Mouse (Mus musculus) liver, embryonic 14.5 days (tissue): ENCODE results near the gene Usp19. TPM values are rescaled to one million over a fixed set of nuclear protein-coding genes. Genes with fewer than 3 reads are reported as not detected.

Experiments
- ATAC-seq: fragments of 200-750 bp; cut with Nextera tagmentation; 2 replicates; pipeline ENCODE4 v1.8.0; 2017; ENCODE audit warnings: moderate number of reproducible peaks, mild to moderate bottlenecking, moderate library complexity; ENCODE audit not compliant: insufficient read depth
- DNase-seq, 3 experiments: peaks; one replicate each; pipeline ENCODE4 v3.0.0-alpha.2; 2012 to 2013; ENCODE audit warnings: low read depth in 3 of 3, low spot score in 3 of 3
- H3K27ac ChIP-seq: fragments of 300-500 bp; sonication (generic); 2 replicates; pipeline ENCODE4 v1.5.1; 2014; ENCODE audit warnings: moderate library complexity, mild to moderate bottlenecking, control low read depth, inconsistent platforms
- H3K27me3 ChIP-seq: fragments of 300-500 bp; sonication (generic); 2 replicates; pipeline ENCODE4 v1.6.1; 2014; ENCODE audit warnings: mild to moderate bottlenecking, low read length, moderate library complexity; ENCODE audit not compliant: control insufficient read depth, insufficient read depth
- H3K36me3 ChIP-seq: fragments of 300-500 bp; sonication (generic); replicated peaks from 2 replicates; pipeline ENCODE4 v1.6.1; 2014; ENCODE audit warnings: low read depth; ENCODE audit not compliant: control insufficient read depth, insufficient read depth
- H3K4me1 ChIP-seq, 2 experiments: fragments of 200-500 bp in 1 of 2; fragments of 300-500 bp in 1 of 2; sonication (generic) in 1 of 2; replicated peaks; 2 replicates each; pipeline ENCODE4 v1.6.1; 2012 to 2014; ENCODE audit warnings: antibody characterized with exemption in 1 of 2, inconsistent platforms in 1 of 2, low read length in 1 of 2; ENCODE audit not compliant: control insufficient read depth in 2 of 2, insufficient read depth in 2 of 2
- H3K4me2 ChIP-seq: fragments of 300-500 bp; sonication (generic); 2 replicates; pipeline ENCODE4 v1.6.1; 2014; ENCODE audit warnings: low read depth, mild to moderate bottlenecking, control low read depth, moderate library complexity
- H3K4me3 ChIP-seq, 2 experiments: fragments of 200-500 bp in 1 of 2; fragments of 300-500 bp in 1 of 2; sonication (generic) in 1 of 2; 2 replicates each; pipeline ENCODE4 v1.5.1; 2012 to 2014; ENCODE audit warnings: low read depth in 2 of 2, low read length in 2 of 2, mild to moderate bottlenecking in 2 of 2, control low read depth in 1 of 2, inconsistent platforms in 1 of 2, moderate library complexity in 1 of 2; ENCODE audit not compliant: insufficient read depth in 1 of 2
- H3K9ac ChIP-seq: fragments of 300-500 bp; sonication (generic); replicated peaks from 2 replicates; pipeline ENCODE4 v1.6.1; 2014; ENCODE audit warnings: mild to moderate bottlenecking, control low read depth, moderate library complexity
- H3K9me3 ChIP-seq: fragments of 300-500 bp; sonication (generic); 2 replicates; pipeline ENCODE4 v1.6.1; 2016; ENCODE audit warnings: low read length, mixed read lengths; ENCODE audit not compliant: control insufficient read depth
- CTCF ChIP-seq: IDR thresholded peaks from 2 replicates; pipeline ENCODE4 v1.5.1; 2016; ENCODE audit warnings: antibody characterized with exemption, low read depth, control low read depth
- EP300 ChIP-seq: IDR thresholded peaks from 2 replicates; pipeline ENCODE4 v1.6.1; 2016; ENCODE audit warnings: antibody characterized with exemption, low read depth
- WGBS: fragments of 180-500 bp; shearing (Covaris S2); extraction: QIAGEN DNeasy Blood & Tissue Kit; methylation state at CpG from one replicate; pipeline ENCODE4 v1.1.7; 2014; ENCODE audit not compliant: insufficient replicate concordance; 5-methylcytosine and 5-hydroxymethylcytosine counted together
- polyA plus RNA-seq, 2 experiments: library from polyadenylated mRNA; depleted of rRNA in 1 of 2; stranded (reverse) in 1 of 2; unstranded in 1 of 2; fragments of >200 nt; fragmentation: Nextera tagmentation in 1 of 2; extraction: Ambion mirVana in 1 of 2; gene quantifications; 2 replicates each; pipeline versions ENCODE4 v1.2.1 to v1.2.3; 2012 to 2014

Usp19 gene
- polyA plus RNA-seq, 2 experiments: 17.1 to 33.9 TPM

DNA sequence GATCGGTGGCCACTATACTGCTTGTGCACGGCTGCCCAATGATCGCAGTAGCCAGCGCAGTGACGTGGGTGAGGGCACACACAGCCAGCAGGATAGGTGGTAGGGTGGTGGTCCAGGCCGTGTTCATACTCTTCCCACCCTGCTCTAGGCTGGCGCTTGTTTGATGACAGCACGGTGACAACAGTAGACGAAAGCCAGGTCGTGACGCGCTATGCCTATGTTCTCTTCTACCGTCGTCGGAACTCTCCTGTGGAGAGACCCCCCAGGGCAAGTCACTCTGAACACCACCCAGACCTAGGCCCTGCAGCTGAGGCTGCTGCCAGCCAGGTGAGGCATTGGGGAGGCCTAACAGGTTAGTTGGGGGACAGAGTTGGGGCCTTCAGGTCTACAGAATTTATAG lies 9.5 kb downstream of the Usp19 start:
- H3K27ac ChIP-seq: no peak overlapping the region
- TF ChIP-seq EP300: no peak
- TF ChIP-seq CTCF: no peak
- H3K27me3 ChIP-seq: no peaks in the 10 kb centered on the region
- no peak for ATAC-seq
- H3K4me3 ChIP-seq: no peak overlapping the region
- H3K4me1 ChIP-seq: no peaks in the 10 kb centered on the region
- H3K9ac ChIP-seq: no peak overlapping the region
- H3K4me2 ChIP-seq: no peak overlapping the region
- H3K36me3 ChIP-seq: peaks cover 67% of the 10 kb centered on the region
- H3K9me3 ChIP-seq: no peaks in the 10 kb centered on the region
- WGBS: 91% methylated on average over 15 of the region's 15 CpGs
- DNase-seq: no peak

DNA sequence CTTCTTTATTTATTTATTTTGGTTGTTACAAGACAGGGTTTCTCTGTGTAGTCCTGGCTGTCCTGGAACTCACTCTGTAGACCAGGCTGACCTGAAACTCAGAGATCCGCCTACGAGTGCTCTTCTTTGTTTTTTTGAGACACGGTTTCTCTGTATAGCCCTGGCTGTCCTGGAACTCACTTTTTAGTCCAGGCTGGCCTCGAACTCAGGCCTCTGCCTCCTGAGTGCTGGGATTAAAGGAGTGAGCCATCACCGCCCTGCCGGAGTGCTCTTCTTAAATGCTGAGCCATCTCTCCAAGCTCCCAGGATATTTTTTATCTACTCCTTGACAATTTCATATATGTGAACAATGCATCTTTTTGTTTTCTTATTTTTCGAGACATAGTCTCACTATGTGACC lies 16.5 kb downstream of the Usp19 start:
- H3K27me3 ChIP-seq: no peaks in the 10 kb centered on the region
- 77% methylated on average over 7 of the region's 7 CpGs for WGBS

DNA sequence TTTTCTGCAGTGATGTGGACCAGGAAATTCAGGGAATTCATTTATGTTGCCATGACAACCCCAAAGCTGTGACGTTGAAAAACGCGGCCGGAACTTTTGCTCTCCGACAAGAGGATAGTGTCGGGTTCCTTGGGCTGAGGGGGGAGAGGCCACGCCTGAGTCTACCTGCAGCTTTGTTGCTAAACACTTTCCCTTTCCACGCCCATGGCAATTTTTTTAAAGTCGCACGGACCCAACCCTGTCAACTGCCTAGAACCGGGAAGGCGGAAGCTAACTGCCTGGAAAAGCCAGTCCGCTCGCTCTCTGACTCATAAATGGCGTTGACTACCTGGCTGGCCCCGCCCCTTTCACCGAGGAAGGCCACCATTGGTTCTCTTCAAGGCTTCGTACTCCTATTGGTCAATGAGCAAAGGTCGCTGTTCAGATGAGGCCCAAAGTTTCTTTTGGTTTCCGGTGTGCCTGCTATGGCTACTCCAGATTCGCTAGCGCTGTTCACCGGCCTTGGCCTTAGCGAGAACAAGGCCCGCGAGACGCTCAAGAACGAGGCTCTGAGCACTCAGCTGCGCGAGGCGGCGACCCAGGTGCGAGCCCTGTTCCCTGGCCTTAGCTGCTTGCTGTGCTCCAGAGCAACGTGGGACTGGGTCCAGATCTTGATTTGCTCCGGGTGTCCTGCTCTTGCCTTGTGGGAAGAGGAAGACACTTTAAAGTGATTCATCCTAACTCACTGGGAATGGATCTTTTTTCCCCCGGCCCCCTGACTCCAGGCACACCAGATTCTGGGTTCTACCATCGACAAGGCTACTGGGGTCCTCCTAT lies 17.4 kb downstream of the Usp19 start, which contains the start of gene Qars:
TSS of gene Qars (plus strand) at position 88 of the 816 bp plus-strand sequence.
- Histone ChIP-seq H3K36me3 (peaks cover 29% of the 10 kb centered on the region), H3K9me3 (no peaks in the 10 kb centered on the region), H3K27ac (peak within 1 kb of the TSS; percentile 80), H3K27me3 (no peaks in the 10 kb centered on the region), H3K4me3 (peak within 1 kb of the TSS; percentile 73 to 83), H3K4me2 (peak within 1 kb of the TSS; percentile 98), H3K4me1 (peaks cover 7 to 12% of the 10 kb centered on the region in 2 experiments; a peak in 3 of 4 replicates), H3K9ac (peak within 1 kb of the TSS; percentile 70)
- WGBS: under 1% methylated on average over 37 of the region's 37 CpGs
- TF ChIP-seq EP300: no peak
- TF ChIP-seq CTCF: no peak
- DNase-seq (peak; percentile 96), ATAC-seq (peak; percentile 97)

More for the DNA sequence above, 16.5 kb downstream of the Usp19 start:
- no peak overlapping the region for H3K27ac ChIP-seq
- peak overlapping the region in 1 of 2 experiments; percentile 73; a peak in 2 of 4 replicates for H3K4me3 ChIP-seq
- peaks cover 7 to 12% of the 10 kb centered on the region in 2 experiments; a peak in 3 of 4 replicates for H3K4me1 ChIP-seq
- H3K9me3 ChIP-seq: no peaks in the 10 kb centered on the region
- H3K9ac ChIP-seq: no peak overlapping the region
- peak overlapping the region; percentile 98 for H3K4me2 ChIP-seq
- peaks cover 20% of the 10 kb centered on the region for H3K36me3 ChIP-seq
- DNase-seq (no peak), ATAC-seq (no peak)
- no peak for TF ChIP-seq EP300
- no peak for TF ChIP-seq CTCF

GRCm38 (mm10) chr9:108508776-108509175 lies 18.4 kb downstream of the Usp19 start:
- TF ChIP-seq EP300 (no peak), CTCF (no peak)
- DNase-seq (no peak), ATAC-seq (no peak)
- WGBS: 61% methylated on average over 7 of the region's 7 CpGs
- Histone ChIP-seq H3K9me3 (no peaks in the 10 kb centered on the region), H3K4me3 (peak overlapping the region; percentile 73 to 83), H3K27me3 (no peaks in the 10 kb centered on the region), H3K4me2 (peak overlapping the region; percentile 98), H3K36me3 (peaks cover 38% of the 10 kb centered on the region), H3K27ac (no peak overlapping the region; the same call in 1 of the 2 replicates), H3K9ac (peak overlapping the region; percentile 70), H3K4me1 (peaks cover 7 to 12% of the 10 kb centered on the region in 2 experiments; a peak in 3 of 4 replicates)
